Mouse (Mus musculus) heart, adult 2 months (tissue): ENCODE data around the gene Hmga1.

Experiments used
- CTCF ChIP-seq: fragments of 200-600 bp; IDR thresholded peaks from 2 replicates; pipeline ENCODE4 v1.8.1; 2022; ENCODE audit warnings: antibody characterized with exemption, mild to moderate bottlenecking, moderate library complexity
- EP300 ChIP-seq: fragments of 200-500 bp; IDR thresholded peaks from 2 replicates; pipeline ENCODE4 v1.6.1; 2011; ENCODE audit warnings: low read depth, low read length, control low read depth; ENCODE audit not compliant: insufficient read depth

DNA sequence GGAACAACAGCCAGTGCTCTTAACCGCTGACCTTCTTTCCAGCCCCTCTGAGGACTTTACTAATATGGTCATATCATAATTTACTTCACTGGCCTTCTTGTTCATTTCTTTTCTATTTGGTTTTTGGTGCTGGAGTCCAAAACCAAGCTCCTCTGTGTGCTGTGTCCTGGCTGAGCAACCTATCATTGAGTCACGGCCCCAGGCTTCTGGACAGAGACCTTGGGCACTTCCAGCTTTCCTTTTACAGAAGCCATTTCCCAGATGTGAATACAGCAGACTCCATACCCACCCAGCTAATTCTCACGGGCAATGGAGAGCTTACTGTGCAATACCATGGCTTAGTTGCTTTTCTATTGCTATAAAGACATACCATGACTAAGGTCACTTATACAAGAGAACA, 44.0 kb downstream of the Hmga1 start:
- TF ChIP-seq CTCF (no peak), EP300 (no peak)
